Mouse (Mus musculus) midbrain, embryonic 11.5 days (tissue): ENCODE data around the gene Tas2r110. TPM values are rescaled to one million over a fixed set of nuclear protein-coding genes. Genes with fewer than 3 reads are reported as not detected.

Experiments
- ATAC-seq: fragments of 200-750 bp; cut with Nextera tagmentation; 2 replicates; pipeline ENCODE4 v1.8.0; 2017; ENCODE audit warnings: moderate TSS enrichment, moderate library complexity; ENCODE audit not compliant: low FRiP score
- DNase-seq: peaks from one replicate; pipeline ENCODE4 v3.0.0; 2015; ENCODE audit warnings: low spot score; ENCODE audit errors: missing footprints
- H3K27ac ChIP-seq: fragments of 300-500 bp; sonication (generic); 2 replicates; pipeline ENCODE4 v1.5.1; 2014; ENCODE audit warnings: low read depth, low read length
- H3K27me3 ChIP-seq: fragments of 300-500 bp; sonication (generic); 2 replicates; pipeline ENCODE4 v1.6.1; 2014; ENCODE audit warnings: mild to moderate bottlenecking, low read length, moderate library complexity, mixed read lengths; ENCODE audit not compliant: control insufficient read depth, insufficient read depth
- H3K36me3 ChIP-seq: fragments of 300-500 bp; sonication (generic); 2 replicates; pipeline ENCODE4 v1.6.1; 2014; ENCODE audit warnings: mild to moderate bottlenecking, low read length, moderate library complexity, mixed read lengths; ENCODE audit not compliant: control insufficient read depth, insufficient read depth
- H3K4me1 ChIP-seq: fragments of 300-500 bp; sonication (generic); 2 replicates; pipeline ENCODE4 v1.6.1; 2014; ENCODE audit warnings: low read length; ENCODE audit not compliant: control insufficient read depth, insufficient read depth
- H3K4me2 ChIP-seq: fragments of 300-500 bp; sonication (generic); 2 replicates; pipeline ENCODE4 v1.6.1; 2014; ENCODE audit warnings: mild to moderate bottlenecking, moderate library complexity
- H3K4me3 ChIP-seq: fragments of 300-500 bp; sonication (generic); 2 replicates; pipeline ENCODE4 v1.5.1; 2014; ENCODE audit warnings: low read depth, low read length
- H3K9ac ChIP-seq: fragments of 300-500 bp; sonication (generic); 2 replicates; pipeline ENCODE4 v1.6.1; 2014; ENCODE audit warnings: low read length
- H3K9me3 ChIP-seq: fragments of 300-500 bp; sonication (generic); 2 replicates; pipeline ENCODE4 v1.6.1; 2016; ENCODE audit warnings: low read length; ENCODE audit not compliant: control insufficient read depth
- WGBS: fragments of 180-500 bp; shearing (Covaris S2); extraction: QIAGEN DNeasy Blood & Tissue Kit; methylation state at CpG from one replicate; pipeline ENCODE4 v1.1.7; 2014; 5-methylcytosine and 5-hydroxymethylcytosine counted together
- polyA plus RNA-seq: library from polyadenylated mRNA; unstranded; fragments of >200 nt; fragmentation: Nextera tagmentation; extraction: Ambion mirVana; gene quantifications from 2 replicates; pipeline ENCODE4 v1.2.1, GENCODE M21; 2014

Gene Tas2r110
- not detected in 2 replicates for polyA plus RNA-seq

GRCm38 (mm10) chr6:132867708-132868107, at the start of gene Tas2r110:
Gene Tas2r110, plus strand, starts transcription at chr6:132868008.
- Histone ChIP-seq H3K9me3 (no peaks in the 10 kb centered on the region), H3K4me3 (no peak within 1 kb of the TSS), H3K27ac (no peak within 1 kb of the TSS), H3K4me2 (no peak within 1 kb of the TSS), H3K36me3 (no peaks in the 10 kb centered on the region), H3K27me3 (no peaks in the 10 kb centered on the region), H3K4me1 (no peaks in the 10 kb centered on the region), H3K9ac (no peak within 1 kb of the TSS)
- DNase-seq = no peak
- ATAC-seq = no peak

- no peak within 1 kb of the TSS for H3K9ac ChIP-seq
- ATAC-seq = no peak
- WGBS = 94% methylated on average over 1 of the region's 1 CpGs
Measured at GRCm38 (mm10) chr6:132846842-132847241, 21.0 kb upstream of the Tas2r110 start, which contains the start of gene Tas2r123. Gene Tas2r123, plus strand, starts transcription at chr6:132847142.

GRCm38 (mm10) chr6:132855138-132855537, 12.7 kb upstream of the Tas2r110 start, which contains the start of gene Tas2r116:
Gene Tas2r116, plus strand, starts transcription at chr6:132855438.
- no peak within 1 kb of the TSS for H3K27ac ChIP-seq
- no peak within 1 kb of the TSS for H3K4me2 ChIP-seq
- H3K36me3 ChIP-seq = no peaks in the 10 kb centered on the region
- WGBS = 84% methylated on average over 1 of the region's 1 CpGs
- ATAC-seq = no peak
- DNase-seq = no peak
- H3K27me3 ChIP-seq = no peaks in the 10 kb centered on the region
- no peak within 1 kb of the TSS for H3K4me3 ChIP-seq
- H3K9ac ChIP-seq = no peak within 1 kb of the TSS
- H3K9me3 ChIP-seq = no peaks in the 10 kb centered on the region
- H3K4me1 ChIP-seq = no peaks in the 10 kb centered on the region

More at GRCm38 (mm10) chr6:132846842-132847241, 21.0 kb upstream of the Tas2r110 start, which contains the start of gene Tas2r123:
- H3K4me2 ChIP-seq = no peak within 1 kb of the TSS
- no peak within 1 kb of the TSS for H3K27ac ChIP-seq
- H3K36me3 ChIP-seq = no peaks in the 10 kb centered on the region
- no peaks in the 10 kb centered on the region for H3K9me3 ChIP-seq
- H3K4me1 ChIP-seq = no peaks in the 10 kb centered on the region
- no peak within 1 kb of the TSS for H3K4me3 ChIP-seq
- H3K27me3 ChIP-seq = no peaks in the 10 kb centered on the region
- DNase-seq = no peak

- Histone ChIP-seq H3K36me3 (no peaks in the 10 kb centered on the region), H3K4me2 (no peak within 1 kb of the TSS), H3K9ac (no peak within 1 kb of the TSS), H3K4me3 (no peak within 1 kb of the TSS), H3K9me3 (no peaks in the 10 kb centered on the region), H3K4me1 (no peaks in the 10 kb centered on the region), H3K27ac (no peak within 1 kb of the TSS), H3K27me3 (no peaks in the 10 kb centered on the region)
- ATAC-seq = no peak
- no peak for DNase-seq
- WGBS = 72% methylated on average over 1 of the region's 1 CpGs
Measured at GRCm38 (mm10) chr6:132892711-132893110, 24.9 kb downstream of the Tas2r110 start, which contains the start of gene Tas2r113. Gene Tas2r113, plus strand, starts transcription at chr6:132893011.

GRCm38 (mm10) chr6:132909351-132909750, 41.5 kb downstream of the Tas2r110 start, which contains the start of gene Tas2r125:
Gene Tas2r125, plus strand, starts transcription at chr6:132909651.
- no peak for DNase-seq
- H3K4me3 ChIP-seq = no peak within 1 kb of the TSS
- no peaks in the 10 kb centered on the region for H3K9me3 ChIP-seq
- ATAC-seq = no peak
- H3K4me2 ChIP-seq = no peak within 1 kb of the TSS
- no peak within 1 kb of the TSS for H3K27ac ChIP-seq
- no peaks in the 10 kb centered on the region for H3K4me1 ChIP-seq
- no peaks in the 10 kb centered on the region for H3K27me3 ChIP-seq
- 84% methylated on average over 3 of the region's 3 CpGs for WGBS
- no peak within 1 kb of the TSS for H3K9ac ChIP-seq
- no peaks in the 10 kb centered on the region for H3K36me3 ChIP-seq

Other genes with a start within 250 kb of the Tas2r110 start
- not detected in 2 replicates for gene A630073D07Rik, start 216.5 kb upstream of the Tas2r110 start, polyA plus RNA-seq
- gene Tas2r120, start 211.1 kb upstream of the Tas2r110 start, polyA plus RNA-seq = not detected in 2 replicates
- gene Tas2r121, start 167.0 kb upstream of the Tas2r110 start, polyA plus RNA-seq = not detected in 2 replicates
- gene Tas2r122, start 156.1 kb upstream of the Tas2r110 start, polyA plus RNA-seq = not detected in 2 replicates
- not detected in 2 replicates for gene Tas2r115, start 130.0 kb upstream of the Tas2r110 start, polyA plus RNA-seq
- gene Tas2r124, start 113.3 kb upstream of the Tas2r110 start, polyA plus RNA-seq = not detected in 2 replicates
- gene Tas2r102, start 105.9 kb upstream of the Tas2r110 start, polyA plus RNA-seq = not detected in 2 replicates
- gene Tas2r136, start 89.8 kb upstream of the Tas2r110 start, polyA plus RNA-seq = not detected in 2 replicates
- not detected in 2 replicates for gene Tas2r117, start 65.2 kb upstream of the Tas2r110 start, polyA plus RNA-seq
- not detected in 2 replicates for gene Tas2r123, start 20.9 kb upstream of the Tas2r110 start, polyA plus RNA-seq
- gene Tas2r116, start 12.6 kb upstream of the Tas2r110 start, polyA plus RNA-seq = not detected in 2 replicates
- not detected in 2 replicates for gene Tas2r113, start 25.0 kb downstream of the Tas2r110 start, polyA plus RNA-seq
- not detected in 2 replicates for gene Tas2r125, start 41.6 kb downstream of the Tas2r110 start, polyA plus RNA-seq
- not detected in 2 replicates for gene Tas2r129, start 83.1 kb downstream of the Tas2r110 start, polyA plus RNA-seq
- gene Tas2r131, start 89.9 kb downstream of the Tas2r110 start, polyA plus RNA-seq = not detected in 2 replicates
- gene Tas2r109, start 113.0 kb downstream of the Tas2r110 start, polyA plus RNA-seq = not detected in 2 replicates
- not detected in 2 replicates for gene Tas2r103, start 169.1 kb downstream of the Tas2r110 start, polyA plus RNA-seq
- gene Tas2r140, start 187.8 kb downstream of the Tas2r110 start, polyA plus RNA-seq = not detected in 2 replicates
- 81.3 and 88.2 TPM in 2 replicates for gene Smim10l1, start 236.9 kb downstream of the Tas2r110 start, polyA plus RNA-seq